Mouse (Mus musculus) olfactory bulb, adult 2 months (tissue): ENCODE results near the gene Lpin2. TPM values are rescaled to one million over a fixed set of nuclear protein-coding genes. Genes with fewer than 3 reads are reported as not detected.
A peak's percentile ranks its signal among the peaks of the same experiment; 100 is the strongest.

ENCODE experiments used
- H3K27ac ChIP-seq: fragments of 200-500 bp; 2 replicates; pipeline ENCODE4 v1.5.1; 2012; ENCODE audit warnings: low read depth, low read length; ENCODE audit not compliant: insufficient read depth
- H3K4me1 ChIP-seq: fragments of 200-500 bp; 2 replicates; pipeline ENCODE4 v1.6.1; 2012; ENCODE audit warnings: low read length; ENCODE audit not compliant: control insufficient read depth, insufficient read depth
- H3K4me3 ChIP-seq: fragments of 200-500 bp; 2 replicates; pipeline ENCODE4 v1.5.1; 2012; ENCODE audit warnings: mild to moderate bottlenecking, low read depth, low read length, moderate library complexity; ENCODE audit not compliant: insufficient read depth
- CTCF ChIP-seq: fragments of 200-500 bp; IDR thresholded peaks from 2 replicates; pipeline ENCODE4 v1.5.1; 2012; ENCODE audit warnings: low read depth, mild to moderate bottlenecking, low read length, moderate library complexity; ENCODE audit not compliant: insufficient read depth
- POLR2A ChIP-seq: fragments of 200-500 bp; IDR thresholded peaks from 2 replicates; pipeline ENCODE4 v1.6.1; 2012; ENCODE audit warnings: mild to moderate bottlenecking, low read depth, low read length, moderate library complexity; ENCODE audit not compliant: insufficient read depth
- WGBS: fragments of 180-500 bp; shearing (Covaris S2); methylation state at CpG from one replicate; pipeline ENCODE4 v1.1.7; 2018; 5-methylcytosine and 5-hydroxymethylcytosine counted together
- polyA plus RNA-seq: library from polyadenylated mRNA; stranded (reverse); fragments of >200 nt; gene quantifications from 2 replicates; pipeline ENCODE4 v1.2.4, GENCODE M21; 2012; ENCODE audit warnings: low replicate concordance; ENCODE audit not compliant: missing spikeins, insufficient read depth, insufficient read length

The Lpin2 gene
- polyA plus RNA-seq, 1 experiment: not detected

DNA sequence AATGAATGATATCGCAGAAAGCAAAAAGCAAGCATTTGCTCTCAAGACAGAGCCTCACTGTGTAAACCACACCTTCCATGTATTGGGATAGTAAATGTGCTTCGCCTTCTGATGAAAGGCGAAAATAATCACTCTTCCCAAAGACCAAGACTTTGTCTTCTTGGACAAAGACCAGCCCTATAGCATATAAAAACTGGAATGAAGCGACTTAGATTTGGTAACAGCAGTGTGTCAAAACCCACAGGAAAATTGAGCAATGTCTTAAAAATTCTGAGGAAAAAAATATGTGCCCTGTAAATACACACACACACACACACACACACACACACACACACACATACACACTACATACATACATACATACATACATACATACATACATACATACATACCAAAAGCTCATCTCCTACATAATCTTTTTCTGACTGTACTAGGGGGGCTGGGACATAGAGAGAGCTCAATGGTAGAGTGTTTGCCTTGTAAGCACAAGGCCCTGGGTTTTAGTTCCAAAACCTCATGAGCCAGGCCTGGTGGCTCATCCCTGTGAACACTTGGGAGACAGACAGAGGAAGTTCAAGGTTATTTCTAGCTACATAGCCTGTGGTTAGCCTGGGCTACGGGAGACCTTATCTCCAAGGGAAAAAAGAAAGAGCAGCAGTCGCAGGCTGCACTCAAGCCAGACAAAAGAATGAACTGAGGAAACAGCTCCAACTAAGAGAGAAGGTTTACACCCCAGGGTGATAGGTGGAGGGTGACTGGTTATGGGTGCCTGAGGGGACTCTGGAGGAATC lies 95.5 kb downstream of the Lpin2 start:
- Histone ChIP-seq H3K4me3 (no peak overlapping the region), H3K4me1 (no peaks in the 10 kb centered on the region), H3K27ac (no peak overlapping the region)
- 94% methylated on average over 6 of the region's 6 CpGs for WGBS
- TF ChIP-seq POLR2A: no peak

DNA sequence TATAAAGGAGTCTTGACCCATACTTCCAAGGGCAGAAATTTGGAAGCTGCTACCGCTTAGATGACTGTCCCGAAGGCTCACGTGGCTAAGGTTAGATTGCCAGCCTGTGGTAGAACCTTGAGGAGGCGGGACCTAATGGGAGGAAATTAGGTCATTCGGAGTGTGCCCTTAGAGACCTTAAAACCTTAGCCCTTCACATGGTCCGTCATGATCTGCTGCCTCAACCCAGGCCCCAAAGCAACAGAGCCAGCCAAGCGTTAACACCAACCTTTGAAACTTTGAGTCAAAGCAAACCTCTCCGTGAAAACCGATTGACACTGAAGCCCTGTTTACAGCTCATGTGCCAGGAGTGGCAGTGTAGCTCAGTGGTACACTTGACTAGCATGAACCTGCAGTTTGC lies 100.4 kb downstream of the Lpin2 start:
- WGBS: 82% methylated on average over 9 of the region's 9 CpGs
- TF ChIP-seq CTCF (no peak), POLR2A (no peak)
- H3K27ac ChIP-seq: no peak overlapping the region
- H3K4me3 ChIP-seq: no peak overlapping the region
- H3K4me1 ChIP-seq: no peaks in the 10 kb centered on the region

GRCm38 (mm10) chr17:71283237-71283636 lies 100.9 kb downstream of the Lpin2 start:
- WGBS: 66% methylated on average over 4 of the region's 4 CpGs
- no peak overlapping the region for H3K27ac ChIP-seq
- no peaks in the 10 kb centered on the region for H3K4me1 ChIP-seq
- TF ChIP-seq CTCF: no peak
- no peak overlapping the region for H3K4me3 ChIP-seq

- no peak for TF ChIP-seq CTCF
- no peak for TF ChIP-seq POLR2A
- Histone ChIP-seq H3K27ac (no peak overlapping the region), H3K4me3 (no peak overlapping the region), H3K4me1 (peaks cover 3% of the 10 kb centered on the region)
- WGBS: 87% methylated on average over 6 of the region's 6 CpGs
Observed at GRCm38 (mm10) chr17:71284890-71285289, 102.5 kb downstream of the Lpin2 start.

DNA sequence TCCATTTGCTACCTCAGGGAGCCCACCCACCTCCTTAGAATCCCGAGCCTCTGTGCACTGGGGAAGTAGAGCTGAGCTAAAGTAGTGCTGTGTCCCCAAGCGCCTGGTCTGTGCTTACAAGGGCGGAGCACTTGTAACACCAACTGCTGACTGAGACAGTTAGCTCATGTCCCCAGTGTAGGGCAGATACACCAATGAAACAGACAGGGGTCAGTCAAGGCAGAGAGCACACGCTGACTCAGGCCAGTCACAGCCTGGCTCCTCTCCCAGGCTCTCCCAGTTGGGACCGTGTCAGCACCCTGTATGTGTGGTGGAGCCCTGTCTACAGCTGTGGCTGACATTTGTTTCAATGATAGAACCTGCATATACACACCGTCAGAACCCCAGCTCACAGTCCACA lies 103.6 kb downstream of the Lpin2 start:
- 88% methylated on average over 6 of the region's 6 CpGs for WGBS
- Histone ChIP-seq H3K4me3 (no peak overlapping the region), H3K4me1 (peaks cover 3% of the 10 kb centered on the region), H3K27ac (no peak overlapping the region)
- TF ChIP-seq CTCF: no peak
- no peak for TF ChIP-seq POLR2A

DNA sequence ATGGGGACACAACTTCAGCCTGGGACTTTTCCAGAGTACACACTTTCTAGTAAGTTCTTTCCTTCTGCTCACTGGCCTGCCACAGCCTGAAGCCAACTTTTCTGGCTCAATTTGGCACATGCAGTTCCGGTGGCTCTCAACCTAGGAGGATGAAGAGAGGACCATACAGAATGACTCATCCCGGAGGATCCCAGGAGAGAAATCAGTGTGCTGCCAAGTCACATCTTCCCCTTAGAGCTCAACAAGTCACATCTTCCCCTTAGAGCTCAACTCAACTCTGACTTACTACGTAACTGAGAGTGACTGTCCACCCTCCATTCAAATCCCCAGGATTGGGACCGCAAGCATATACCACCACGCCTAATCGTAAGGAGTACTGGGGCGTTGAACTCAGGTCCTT lies 105.2 kb downstream of the Lpin2 start:
- Histone ChIP-seq H3K27ac (no peak overlapping the region), H3K4me3 (no peak overlapping the region), H3K4me1 (peaks cover 3% of the 10 kb centered on the region)
- TF ChIP-seq CTCF (no peak), POLR2A (no peak)
- 94% methylated on average over 7 of the region's 7 CpGs for WGBS

DNA sequence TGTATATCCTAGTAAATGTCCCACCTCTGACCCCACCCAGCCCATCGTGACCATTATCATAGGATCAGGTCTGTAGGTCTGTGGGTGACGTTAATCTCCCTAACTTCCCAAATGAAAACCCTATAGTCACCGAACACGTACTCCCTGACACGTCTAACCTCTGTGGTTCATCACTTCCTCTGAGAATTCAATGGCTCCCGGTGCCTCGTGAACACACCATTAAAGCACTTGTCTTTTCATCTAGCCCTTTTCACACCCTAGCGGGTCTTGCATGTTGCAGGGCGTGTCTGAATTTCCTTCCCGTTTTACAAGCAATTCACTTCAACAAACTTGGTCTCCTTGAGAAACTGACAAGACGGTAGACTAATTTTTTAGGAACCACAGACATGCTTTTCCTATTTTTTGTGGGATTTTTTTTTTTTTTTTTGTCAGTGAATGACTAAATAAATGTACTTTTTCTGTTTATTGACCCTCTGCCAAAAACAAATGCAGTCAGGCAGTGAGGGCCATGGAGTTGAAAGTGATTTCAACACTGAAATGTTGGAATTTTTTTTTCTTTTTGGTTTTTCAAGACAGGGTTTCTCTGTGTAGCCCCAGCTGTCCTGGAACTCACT lies 105.9 kb downstream of the Lpin2 start:
- peaks cover 3% of the 10 kb centered on the region for H3K4me1 ChIP-seq
- H3K27ac ChIP-seq: no peak overlapping the region
- no peak overlapping the region for H3K4me3 ChIP-seq
- TF ChIP-seq CTCF: no peak
- TF ChIP-seq POLR2A: no peak
- WGBS: 90% methylated on average over 11 of the region's 11 CpGs

DNA sequence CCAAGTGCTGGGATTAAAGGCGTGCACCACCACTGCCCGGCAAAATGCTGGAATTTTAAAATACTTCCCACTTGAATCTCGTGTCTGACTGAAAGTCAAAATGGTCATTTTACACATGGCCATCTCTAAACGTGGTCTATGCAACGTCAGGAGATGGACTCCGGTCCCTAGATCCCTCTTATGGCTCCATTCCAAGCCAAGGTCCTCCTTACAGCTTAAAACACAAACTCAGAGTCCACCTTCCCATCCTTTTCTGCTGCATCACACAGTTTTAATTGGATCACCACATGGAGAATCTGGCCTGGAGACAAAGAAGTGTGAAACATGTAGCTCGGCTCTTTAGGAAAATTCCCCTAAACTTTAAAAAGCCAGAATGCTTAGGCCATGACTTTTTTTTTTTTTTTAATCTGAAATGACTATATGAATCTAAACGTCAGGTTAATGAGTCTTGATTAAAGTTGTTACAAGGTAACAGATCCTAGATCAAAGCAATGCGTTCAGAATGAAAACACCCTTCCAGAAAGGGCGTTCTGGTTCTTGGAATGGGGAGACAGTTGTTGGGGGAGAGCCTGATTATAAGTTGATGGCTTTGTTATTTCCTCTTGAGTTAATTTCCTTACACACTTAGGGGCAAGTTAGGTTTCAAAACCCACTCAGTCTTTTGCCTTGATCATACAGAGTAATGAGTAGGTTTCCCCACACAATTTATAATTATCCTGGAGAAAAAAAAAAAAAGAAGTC lies 106.6 kb downstream of the Lpin2 start:
- TF ChIP-seq CTCF: no peak
- no peak for TF ChIP-seq POLR2A
- Histone ChIP-seq H3K4me1 (peaks cover 3% of the 10 kb centered on the region), H3K27ac (no peak overlapping the region), H3K4me3 (no peak overlapping the region)
- 69% methylated on average over 10 of the region's 10 CpGs for WGBS

GRCm38 (mm10) chr17:71289572-71290176 lies 107.3 kb downstream of the Lpin2 start:
- H3K27ac ChIP-seq: peak overlapping the region; percentile 60; the same call in 1 of the 2 replicates
- H3K4me1 ChIP-seq: peaks cover 3% of the 10 kb centered on the region
- TF ChIP-seq POLR2A (no peak), CTCF (no peak)
- H3K4me3 ChIP-seq: no peak overlapping the region
- 31% methylated on average over 6 of the region's 6 CpGs for WGBS
